Mouse (Mus musculus): ENCODE measurements around the gene Vamp2.
A peak's percentile ranks its signal among the peaks of the same experiment; 100 is the strongest.

The Vamp2 gene

DNA sequence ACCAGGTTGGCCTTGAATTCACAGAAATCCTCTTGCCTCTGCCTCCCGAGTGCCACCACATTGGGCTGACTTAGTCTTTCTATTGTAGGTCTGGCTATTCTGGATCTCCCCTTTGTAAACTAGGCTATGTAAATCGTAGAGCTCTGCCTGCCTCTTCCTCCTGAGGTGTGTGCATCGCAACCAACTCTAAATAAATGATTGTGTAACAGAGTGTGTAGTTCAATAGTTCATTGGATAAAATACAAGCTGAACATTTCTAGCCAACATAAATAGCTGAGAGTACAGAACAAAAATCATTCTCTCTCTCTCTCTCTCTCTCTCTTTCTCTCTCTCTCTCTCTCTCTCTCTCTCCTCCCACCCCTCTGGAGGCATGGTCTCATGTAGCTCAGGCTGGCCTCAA lies 26.3 kb downstream of the Vamp2 start:
- DNase-seq (ENCODE audit: low spot score in 2 of 2), result no peak

DNA sequence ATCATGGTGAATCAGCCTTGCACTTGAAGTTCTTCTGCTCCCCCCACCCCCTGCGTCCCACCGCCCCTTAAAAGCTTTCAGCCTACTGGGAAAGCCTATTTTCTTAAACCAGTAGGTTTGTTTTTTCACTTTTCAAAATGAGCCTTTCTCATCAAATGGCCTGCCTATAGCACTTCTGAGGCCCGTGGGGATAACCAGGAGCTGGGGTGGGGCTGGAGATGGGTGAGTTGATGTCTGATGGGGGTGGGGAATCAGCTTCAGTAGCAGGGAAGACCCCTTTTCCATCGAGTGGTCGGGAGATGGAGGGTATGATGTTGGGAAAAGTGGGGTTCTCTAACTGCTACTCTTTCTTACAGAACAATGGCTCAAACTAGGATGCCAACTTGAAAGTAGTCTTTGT lies 28.6 kb downstream of the Vamp2 start:
- no peak for DNase-seq (ENCODE audit: low spot score in 2 of 2)

DNA sequence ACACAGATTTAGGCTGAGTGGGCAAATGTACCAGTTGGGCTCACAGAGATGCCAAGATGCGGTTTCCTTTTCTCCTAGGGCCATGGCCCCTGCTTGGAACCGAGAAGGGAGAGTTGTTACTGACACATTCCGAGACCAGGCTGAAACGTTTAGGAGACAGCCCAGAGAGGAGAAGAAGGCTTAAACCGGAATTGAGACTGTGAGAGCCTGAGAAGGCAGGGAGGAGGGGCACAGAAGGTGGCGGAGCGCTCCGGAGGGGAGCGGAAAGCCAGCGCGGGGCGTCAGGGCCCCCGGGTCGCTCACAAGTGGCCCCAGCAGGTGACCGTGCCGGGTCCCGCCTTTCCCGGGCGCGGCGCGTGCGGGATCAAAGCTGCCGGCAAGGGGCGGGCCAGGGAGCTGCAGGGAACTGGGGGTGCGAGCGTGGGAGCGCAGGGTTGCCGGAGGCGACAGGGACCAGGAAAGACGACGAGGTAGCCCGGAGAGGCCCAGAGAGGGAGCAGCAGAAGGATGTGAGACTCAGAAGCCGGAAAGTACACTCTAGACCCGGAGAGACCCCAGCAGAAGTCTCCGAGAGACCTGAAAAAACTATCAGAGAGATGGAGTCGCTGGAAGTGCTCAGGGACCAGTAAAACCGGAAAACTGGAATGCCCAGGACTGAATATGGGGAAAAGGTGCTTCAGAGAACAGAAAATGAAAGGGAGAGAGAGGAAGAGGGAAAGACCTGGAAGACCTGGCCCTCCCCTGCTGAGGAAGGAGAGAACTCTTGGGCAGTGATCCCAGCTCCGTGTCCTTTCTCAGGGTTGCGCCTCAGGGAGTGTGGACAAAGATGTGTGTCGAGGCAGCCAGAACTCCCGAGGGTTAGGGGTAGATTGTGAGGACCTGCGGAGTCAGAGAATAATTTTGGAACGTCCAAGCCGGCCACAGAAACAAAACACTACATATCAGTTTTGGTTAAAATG lies 29.7 kb downstream of the Vamp2 start:
- DNase-seq (ENCODE audit: low spot score in 2 of 2), result peak; percentile 53 to 65

DNA sequence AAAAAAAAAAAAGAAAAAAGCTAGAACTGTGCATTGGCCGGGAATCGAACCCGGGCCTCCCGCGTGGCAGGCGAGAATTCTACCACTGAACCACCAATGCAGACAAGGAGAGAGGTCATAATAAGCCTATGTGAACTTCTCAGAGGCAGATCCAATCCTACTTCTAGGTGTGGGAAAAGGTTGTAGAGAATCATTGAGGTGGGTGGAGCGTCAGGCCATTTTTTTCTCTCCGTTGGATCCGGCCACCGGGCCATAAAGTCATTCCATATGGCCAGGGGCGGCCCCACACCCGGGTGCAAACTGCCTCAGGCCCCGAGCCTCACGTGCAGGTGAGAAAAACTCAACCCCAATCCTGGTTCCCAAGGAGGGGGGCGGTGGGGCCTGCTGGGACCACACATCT lies 30.5 kb downstream of the Vamp2 start:
- peak; percentile 85 to 87 for DNase-seq (ENCODE audit: low spot score in 2 of 2)

DNA sequence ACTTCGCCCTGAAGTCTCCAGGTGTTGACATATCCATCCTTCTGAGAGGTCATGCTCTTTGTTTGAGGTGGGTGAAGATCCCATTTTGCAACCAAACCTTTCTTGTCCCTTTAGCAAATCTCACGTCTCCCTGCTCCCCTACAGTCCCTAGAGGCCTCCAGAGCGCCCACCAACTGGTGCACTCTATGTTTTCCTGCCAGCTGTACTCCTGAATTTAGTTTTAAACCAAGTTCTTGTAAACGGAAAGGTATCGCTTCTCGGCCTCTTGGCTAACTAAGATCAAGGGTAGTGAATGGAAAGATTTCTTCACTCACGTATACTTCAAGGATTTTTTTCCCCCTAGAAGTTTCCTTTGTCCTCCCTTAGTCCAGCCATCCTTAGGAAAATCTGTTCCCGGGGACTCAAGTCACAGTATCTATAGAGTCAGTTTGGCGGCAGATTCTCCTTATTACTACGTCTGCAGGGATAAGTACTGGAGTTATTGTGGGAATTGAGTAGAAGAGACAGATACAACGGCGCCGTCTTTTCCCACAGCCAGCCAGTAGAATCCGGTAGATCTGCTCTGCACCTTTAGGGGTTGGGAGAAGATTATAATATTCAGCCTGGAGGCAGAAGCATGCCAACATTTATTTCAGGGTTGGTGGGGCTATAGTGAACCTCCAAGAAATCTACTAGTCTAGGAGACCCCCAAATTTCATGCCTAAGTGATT lies 31.3 kb downstream of the Vamp2 start:
- no peak for DNase-seq (ENCODE audit: low spot score in 2 of 2)

DNA sequence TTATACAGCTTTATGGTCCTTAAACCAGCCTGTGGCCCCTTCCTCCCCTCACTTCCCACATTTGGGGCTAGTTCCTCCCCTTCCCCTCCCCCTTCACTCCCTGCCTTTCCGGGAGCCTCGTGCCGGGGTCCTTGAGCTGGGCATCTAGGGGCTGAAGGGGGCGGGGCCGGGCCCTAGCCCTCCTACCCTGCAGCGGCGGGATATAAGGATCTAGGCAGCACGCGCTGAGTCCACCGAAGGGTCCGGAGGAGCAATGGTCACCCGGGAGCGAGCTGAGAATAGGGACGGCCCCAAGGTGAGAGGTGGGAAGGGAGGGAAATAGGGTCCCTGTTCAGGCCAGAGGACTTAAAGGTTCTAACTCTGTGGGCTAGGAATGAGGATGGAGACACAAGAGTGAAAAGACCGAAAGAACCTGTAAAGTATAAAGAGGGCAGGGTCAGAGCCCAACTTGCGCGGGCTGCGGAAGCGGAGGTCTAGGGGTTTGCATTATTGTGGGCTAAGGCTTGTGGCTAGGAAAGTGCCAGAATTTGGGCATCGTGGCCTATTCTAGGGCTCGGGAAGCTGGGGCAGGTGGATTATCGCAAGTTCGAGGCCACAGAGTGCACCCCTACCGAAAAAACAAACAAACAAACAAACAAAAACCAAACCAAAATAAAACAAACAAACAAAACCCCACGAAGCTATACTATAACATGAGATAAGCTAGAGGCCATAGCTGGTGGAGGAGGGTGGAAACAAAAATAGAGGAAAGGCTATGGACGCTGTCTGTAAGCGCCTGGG lies 32.1 kb downstream of the Vamp2 start, which contains the start of gene Hes7:
Gene Hes7, plus strand, starts transcription at position 184 of the 780 bp plus-strand sequence.
- no peak for DNase-seq (ENCODE audit: low spot score in 2 of 2)

DNA sequence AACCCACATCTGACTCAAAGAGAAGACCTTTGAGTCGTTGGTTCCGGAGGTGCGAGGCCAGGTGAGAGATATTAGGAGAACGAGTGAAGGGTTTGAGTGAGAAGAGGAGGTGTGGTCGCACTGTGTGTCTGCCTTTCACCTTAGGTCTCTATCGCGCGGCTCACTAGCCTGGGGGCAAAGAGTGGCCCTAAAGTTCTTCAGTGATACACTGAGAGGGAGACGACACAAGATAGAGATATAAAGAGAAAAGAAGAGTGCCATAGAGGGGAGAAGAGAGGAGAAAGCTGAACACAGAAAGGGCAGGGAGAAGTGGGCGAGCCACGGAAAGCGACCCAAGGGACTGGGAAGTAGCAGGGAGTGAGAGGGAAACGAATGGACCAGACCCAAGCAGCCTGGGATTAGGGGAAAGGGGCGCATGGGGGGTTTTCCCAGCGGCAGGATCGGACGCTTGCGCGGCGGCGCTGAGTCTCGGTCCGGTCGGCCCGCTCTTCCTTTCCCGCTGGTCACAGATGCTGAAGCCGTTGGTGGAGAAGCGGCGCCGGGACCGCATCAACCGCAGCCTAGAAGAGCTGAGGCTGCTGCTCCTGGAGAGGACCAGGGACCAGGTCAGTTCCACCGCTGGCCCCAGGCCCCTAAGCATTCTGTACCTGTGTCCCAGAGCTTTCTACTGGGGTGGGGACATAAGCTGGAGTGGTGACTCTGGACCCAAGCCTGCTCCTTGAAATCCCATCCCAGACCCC lies 32.9 kb downstream of the Vamp2 start:
- DNase-seq (ENCODE audit: low spot score in 2 of 2), result no peak

DNA sequence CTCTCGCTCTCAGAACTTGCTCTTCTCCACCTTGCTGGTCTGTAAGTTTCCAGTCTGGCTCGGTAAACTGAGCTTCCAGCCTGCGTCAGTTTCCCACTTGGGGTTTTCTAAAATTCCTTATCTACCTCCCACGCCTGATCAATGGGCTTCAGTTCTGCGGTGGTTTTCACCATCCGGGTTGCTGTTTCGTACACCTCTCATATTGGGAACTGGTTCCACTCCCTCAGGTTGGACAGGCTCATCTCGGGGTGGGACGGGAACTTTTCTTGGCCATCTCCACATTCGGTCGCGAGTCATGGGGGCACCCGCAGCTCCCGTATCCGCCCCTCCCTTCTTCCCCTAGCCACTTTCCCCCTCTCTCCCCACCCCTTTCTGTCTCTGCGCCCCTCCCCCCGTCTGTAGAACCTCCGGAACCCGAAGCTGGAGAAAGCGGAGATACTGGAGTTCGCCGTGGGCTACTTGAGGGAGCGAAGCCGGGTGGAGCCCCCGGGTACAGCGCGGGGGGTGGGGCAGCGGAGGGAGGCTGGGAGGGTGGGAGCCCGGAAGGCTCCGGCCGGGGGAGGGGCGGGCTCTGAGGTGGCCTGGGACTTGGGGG lies 33.5 kb downstream of the Vamp2 start:
- DNase-seq (ENCODE audit: low spot score in 2 of 2), result no peak

DNA sequence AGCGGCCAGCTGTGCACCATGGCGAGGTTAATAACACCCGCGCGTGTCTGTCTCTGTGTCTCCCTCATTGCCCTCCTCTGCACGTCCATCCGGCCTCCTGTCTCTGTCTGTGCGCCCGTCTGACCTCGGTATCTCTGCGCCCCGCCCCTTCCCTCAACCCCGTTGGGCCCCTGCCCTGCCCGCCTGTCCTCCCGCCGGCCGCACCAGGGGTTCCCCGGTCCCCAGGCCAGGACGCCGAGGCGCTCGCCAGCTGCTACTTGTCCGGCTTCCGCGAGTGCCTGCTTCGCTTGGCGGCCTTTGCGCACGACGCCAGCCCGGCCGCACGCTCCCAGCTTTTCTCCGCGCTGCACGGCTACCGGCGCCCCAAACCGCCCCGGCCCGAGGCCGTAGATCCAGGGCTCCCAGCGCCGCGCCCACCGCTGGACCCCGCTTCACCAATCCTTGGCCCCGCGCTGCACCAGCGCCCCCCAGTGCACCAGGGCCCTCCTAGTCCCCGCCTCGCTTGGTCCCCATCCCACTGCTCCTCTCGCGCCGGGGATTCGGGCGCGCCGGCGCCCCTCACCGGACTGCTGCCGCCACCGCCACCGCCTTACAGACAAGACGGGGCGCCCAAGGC lies 34.2 kb downstream of the Vamp2 start, which contains the start of gene 9130213A22Rik:
Gene 9130213A22Rik, minus strand, starts transcription at position 254 of the 616 bp plus-strand sequence.
- DNase-seq (ENCODE audit: low spot score in 2 of 2), result peak; percentile 81 to 85

DNA sequence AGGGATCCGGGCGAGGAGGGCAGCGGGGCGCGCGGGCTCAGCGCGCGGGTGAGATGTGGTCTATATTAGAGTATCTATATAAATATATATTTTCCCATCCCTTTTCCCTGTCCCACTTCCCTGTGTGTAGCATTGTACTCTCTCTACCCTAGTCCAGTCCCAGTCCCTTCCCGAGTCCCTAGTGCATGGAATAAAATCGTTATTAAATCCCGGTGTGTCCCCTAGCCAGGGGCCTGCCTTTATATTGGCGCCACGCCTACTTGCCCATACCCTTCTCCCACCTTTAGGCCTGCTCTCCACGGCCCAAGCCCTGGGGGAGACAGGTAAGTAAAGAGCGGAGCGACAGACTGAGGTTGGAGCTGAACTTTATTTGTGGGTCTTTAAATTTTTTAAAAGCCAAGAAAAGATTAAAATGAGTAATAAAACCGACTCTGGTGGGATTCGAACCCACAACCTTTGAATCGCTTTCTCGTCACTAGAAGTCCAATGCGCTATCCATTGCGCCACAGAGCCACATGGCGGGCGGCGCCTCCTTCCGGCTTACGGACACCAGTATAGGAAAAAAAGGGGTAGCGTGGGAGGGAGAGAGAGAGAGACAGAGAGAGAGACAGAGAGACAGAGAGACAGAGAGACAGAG lies 34.9 kb downstream of the Vamp2 start:
- DNase-seq (ENCODE audit: low spot score in 2 of 2), result peak; percentile 72 to 85

DNA sequence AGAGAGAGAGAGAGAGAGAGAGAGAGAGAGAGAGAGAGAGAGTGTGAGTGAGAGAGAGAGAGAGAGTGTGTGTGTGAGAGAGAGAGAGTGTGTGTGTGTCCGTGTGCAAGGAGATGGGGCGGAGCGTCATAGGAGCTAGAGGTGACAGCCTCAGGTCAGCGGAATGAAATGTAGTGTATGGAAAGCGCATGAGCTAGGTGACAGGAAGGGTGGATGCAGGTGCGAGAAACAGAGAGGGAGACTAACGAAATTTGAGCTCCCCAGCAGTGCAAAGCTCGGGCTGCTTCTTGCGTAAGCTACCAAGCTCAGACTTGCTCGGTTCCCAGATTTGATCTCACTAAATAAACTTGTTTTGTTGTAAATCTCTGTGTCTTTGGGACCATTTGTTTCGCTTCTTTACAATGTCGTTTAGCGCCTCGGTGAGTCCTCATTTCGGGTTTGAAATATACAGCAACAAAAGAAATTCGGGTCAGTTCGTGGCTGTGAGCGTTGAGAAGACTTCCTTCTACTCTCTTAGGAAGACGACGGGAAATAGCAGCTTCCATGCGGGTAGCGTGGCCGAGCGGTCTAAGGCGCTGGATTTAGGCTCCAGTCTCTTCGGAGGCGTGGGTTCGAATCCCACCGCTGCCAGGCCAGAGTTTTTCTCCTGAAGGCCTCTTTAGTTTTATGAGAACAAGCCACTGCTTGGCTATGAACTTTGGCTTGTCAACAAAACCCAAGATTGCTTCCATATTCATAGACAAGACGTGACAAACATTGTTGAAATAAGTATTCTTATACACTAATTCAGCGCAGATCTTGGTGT lies 35.6 kb downstream of the Vamp2 start:
- peak; percentile 87 to 89 for DNase-seq (ENCODE audit: low spot score in 2 of 2)

DNA sequence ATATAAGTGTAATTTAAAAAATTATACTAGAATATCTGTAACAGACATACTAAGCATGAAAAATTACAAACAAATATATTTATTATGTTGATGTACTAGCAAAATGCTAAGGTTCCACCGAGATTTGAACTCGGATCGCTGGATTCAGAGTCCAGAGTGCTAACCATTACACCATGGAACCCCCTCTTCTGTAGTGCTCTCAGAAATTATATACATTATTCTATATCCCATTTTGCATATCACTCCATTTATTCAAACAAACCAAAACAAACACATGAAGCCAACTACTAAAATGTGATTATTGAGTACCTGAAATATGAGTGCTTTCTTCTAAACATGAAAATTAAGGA lies 36.2 kb downstream of the Vamp2 start:
- DNase-seq (ENCODE audit: low spot score in 2 of 2), result no peak

DNA sequence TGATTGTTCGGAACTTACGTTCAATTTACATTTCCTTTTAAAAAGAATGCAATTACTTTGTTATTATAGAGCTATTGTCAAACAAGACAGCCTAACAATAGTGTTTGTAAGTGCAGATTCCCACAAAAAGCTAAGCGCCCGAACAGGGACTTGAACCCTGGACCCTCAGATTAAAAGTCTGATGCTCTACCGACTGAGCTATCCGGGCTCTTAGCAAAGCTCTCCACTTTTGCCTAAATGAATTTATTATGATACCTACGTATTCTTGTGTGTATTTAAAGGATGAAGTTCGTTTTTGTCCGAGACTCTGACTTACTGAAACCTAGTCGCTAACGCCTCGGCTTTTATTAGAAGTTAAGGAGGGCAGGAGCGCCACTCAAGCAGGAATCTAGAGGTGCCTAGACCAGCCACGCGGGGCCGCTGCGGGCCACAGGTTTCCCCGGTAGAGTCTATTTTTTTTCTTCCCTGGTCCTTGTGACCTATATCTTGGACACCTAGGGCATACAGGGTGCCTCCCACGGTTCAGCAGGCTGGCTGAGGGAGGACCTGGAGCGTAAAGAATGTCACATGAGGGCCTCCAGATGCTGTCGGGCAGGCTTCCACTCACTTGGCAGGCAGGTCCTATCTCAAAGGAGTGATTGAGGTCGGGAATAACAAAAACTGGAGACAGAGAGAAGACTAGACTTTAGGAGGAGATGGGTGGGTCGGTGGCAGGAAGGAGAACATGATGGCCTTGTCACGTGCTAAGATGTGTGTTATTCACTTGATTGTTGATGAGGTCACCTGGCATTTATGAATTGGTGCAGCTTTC lies 37.0 kb downstream of the Vamp2 start:
- DNase-seq (ENCODE audit: low spot score in 2 of 2), result peak; percentile 68 to 78

DNA sequence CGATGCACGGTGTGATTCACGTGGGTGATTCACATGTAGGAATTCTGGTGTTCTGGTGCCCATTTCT lies 37.4 kb downstream of the Vamp2 start, which contains the start of gene Aloxe3:
Gene Aloxe3, plus strand, starts transcription at position 45 of the 67 bp plus-strand sequence.
- DNase-seq (ENCODE audit: low spot score in 2 of 2), result no peak

DNA sequence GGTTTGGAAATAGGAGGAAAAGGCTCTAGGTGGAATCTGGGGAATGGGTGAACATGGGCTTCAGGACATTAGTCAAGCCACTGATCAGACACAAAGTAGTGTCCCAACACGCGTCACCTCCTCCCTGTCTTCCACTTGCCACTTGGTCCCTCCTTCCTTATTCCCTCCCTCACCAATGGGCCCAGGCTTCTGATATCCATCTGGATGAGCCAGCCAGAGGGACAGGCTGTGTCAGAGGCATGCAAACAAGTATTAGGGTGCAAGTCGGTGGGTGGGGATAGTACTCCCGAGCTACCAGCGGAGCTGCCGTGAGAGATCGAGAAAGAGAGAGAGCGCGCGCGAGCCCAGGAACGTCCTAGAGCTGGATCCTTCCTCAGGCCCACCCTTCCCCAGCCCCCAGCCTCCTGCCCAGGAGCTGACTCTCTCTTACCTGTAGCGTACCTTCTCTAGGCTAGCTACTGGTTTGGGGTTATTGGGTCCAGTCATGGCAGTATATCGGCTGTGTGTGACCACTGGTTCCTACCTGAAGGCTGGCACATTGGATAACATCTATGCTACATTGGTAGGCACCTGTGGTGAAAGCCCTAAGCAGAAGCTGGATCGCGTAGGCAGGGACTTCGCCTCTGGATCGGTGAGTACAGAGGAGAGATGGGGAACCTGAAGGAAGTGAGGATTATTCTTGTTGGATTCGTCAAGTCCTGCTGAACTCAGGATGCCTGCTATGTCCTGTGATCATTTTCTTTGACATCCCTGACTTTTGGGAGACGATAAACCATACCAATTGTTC lies 37.8 kb downstream of the Vamp2 start:
- DNase-seq (ENCODE audit: low spot score in 2 of 2), result no peak

DNA sequence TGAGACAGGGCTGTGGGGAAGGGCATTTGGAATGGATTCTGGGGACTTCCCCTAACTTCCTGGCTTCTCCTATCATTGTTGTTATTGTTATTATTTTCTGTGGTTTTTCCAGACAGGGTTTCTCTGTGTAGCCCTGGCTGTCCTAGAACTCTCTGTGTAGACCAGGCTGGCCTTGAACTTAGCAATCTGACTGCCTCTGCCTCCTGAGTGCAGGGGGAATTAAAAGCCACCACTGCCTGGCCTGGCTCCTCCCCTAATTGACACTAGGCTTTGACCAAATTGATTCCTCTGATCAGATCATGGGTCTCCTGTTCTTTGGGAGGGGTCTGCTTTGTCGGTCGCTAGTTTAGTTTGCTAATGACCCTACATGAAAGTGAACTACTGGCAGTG lies 38.4 kb downstream of the Vamp2 start:
- DNase-seq (ENCODE audit: low spot score in 2 of 2), result no peak

DNA sequence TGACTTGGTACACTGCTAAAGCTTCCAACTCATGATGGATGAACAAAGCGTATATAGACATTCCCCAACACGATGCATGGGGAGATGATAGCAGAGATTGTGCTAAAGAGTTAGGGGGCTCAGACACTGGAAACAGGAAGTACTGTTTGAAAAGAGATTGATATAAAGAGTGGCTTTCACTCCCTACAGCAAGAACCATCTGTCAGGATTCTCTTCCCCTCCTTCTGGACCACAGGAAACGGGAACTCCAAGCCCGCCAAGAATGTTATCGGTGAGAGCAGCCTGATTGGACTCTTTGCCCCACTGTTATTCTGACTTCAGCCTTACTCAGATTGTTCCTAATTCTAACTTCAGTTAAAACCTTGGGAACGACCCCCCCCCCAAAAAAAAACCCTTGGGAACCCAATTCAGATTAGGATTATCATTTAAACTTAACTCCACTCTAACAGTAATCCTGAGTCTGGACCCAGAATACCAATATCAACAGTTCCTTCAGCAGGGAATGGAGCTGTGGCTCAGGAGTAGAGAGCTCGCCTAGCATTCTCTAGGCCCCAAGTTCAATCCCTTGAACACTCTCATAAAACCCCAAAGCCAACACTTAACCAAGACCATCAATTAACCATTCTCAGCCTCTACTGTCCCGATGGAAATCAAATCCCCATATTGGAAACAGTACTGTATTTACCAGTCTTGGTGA lies 40.3 kb downstream of the Vamp2 start:
- DNase-seq (ENCODE audit: low spot score in 2 of 2), result no peak

DNA sequence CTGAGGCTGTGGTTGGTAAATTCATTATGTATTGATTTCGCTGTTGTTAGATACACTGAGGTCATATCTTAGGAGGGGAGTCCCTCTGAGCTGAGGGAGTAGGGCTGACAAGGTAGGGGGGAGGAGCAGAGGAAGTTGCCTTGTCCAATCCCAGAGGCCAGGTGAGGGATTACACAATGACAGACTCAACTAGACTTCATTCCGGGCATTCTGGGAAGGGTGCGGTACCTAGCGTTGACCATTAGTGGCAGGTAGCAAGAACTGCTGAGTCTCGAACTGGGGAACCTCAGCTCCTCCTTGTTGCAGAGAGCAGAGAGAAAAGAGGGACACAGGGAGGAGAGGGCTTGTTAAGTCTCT lies 45.3 kb downstream of the Vamp2 start:
- no peak for DNase-seq (ENCODE audit: low spot score in 2 of 2)
